Mouse (Mus musculus) cerebellum, adult 2 months (tissue): ENCODE data around the gene Rubcnl.

Experiments used
- CTCF ChIP-seq: fragments of 200-500 bp; IDR thresholded peaks from 2 replicates; pipeline ENCODE4 v1.5.1; 2011; ENCODE audit warnings: low read depth, mild to moderate bottlenecking, control low read depth, low read length, moderate library complexity, borderline replicate concordance; ENCODE audit not compliant: insufficient read depth
- POLR2A ChIP-seq: fragments of 200-500 bp; IDR thresholded peaks from 2 replicates; pipeline ENCODE4 v1.6.1; 2011; ENCODE audit warnings: low read length, control low read depth, borderline replicate concordance; ENCODE audit not compliant: insufficient read depth

GRCm38 (mm10) chr14:74974136-74974651, 41.6 kb upstream of the Rubcnl start:
- TF ChIP-seq POLR2A (no peak), CTCF (no peak)
